Mouse (Mus musculus): ENCODE results near the gene Anp32e. TPM values are rescaled to one million over a fixed set of nuclear protein-coding genes. Genes with fewer than 3 reads are reported as not detected.

Anp32e gene
- polyA plus RNA-seq, 1 experiment from 2014 or later, result 36.5 TPM

DNA sequence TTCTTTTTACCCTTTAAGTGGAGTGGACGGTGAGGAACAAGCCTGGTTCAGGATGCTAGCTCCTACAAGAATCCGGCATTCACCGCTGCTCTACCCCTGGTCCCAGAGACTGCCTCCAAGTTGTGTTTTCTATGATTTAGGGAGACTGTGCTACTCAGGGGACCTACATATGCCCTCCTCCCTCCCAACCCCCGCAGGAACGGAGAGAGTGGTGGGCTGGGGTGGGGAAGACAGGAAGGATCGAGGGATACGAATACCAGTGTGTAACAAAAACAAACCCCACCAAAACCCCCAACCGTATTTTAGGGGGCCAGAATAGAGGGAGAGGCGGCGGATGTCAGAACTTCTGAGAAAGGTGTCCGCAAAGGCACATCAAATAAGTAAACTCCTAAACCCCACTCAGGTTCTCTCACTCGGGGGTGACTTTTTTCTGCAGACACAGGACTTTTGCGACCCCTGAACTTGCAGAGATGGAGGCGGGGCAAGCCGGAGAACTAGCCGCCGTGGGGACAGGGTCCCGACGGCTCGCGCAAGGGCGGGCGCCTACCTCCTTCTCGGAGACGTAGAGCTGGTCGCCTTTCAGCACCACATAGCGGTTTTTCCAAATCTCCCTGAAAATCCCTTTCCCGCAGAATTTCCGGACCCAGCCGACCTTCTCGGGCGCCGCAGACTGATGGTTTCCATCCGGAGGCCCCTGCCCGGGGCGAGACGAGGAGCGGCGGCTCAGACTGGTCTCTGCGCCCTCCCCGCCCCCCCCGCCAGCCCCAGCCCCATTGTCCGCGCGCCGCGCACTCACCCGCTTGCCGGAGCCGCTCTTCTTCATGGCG is 66.1 kb downstream of the Anp32e start:
- H3K27ac ChIP-seq (ENCODE audit: low read depth, low read length), result peak overlapping the region; percentile 99
- peaks cover 35% of the 10 kb centered on the region for H3K4me1 ChIP-seq (ENCODE audit: control insufficient read depth, insufficient read depth, low read length)
- H3K36me3 ChIP-seq (ENCODE audit: control insufficient read depth, insufficient read depth, low read length), result peaks cover 19% of the 10 kb centered on the region
- WGBS, result under 1% methylated on average over 50 of the region's 51 CpGs
- H3K4me2 ChIP-seq (ENCODE audit: low read depth, low read length), result peak overlapping the region; percentile 96
- ATAC-seq (ENCODE audit: low read depth), result peak; percentile 67
- H3K9me3 ChIP-seq (ENCODE audit: control insufficient read depth, low read length), result no peaks in the 10 kb centered on the region
- peak overlapping the region; percentile 83 for H3K4me3 ChIP-seq (ENCODE audit: low read depth, low read length)
- H3K27me3 ChIP-seq (ENCODE audit: control insufficient read depth, insufficient read depth, low read length), result no peaks in the 10 kb centered on the region
- peak overlapping the region; percentile 98 for H3K9ac ChIP-seq (replicated peaks; ENCODE audit: low read depth, low read length)

- Histone ChIP-seq H3K27me3 (ENCODE audit: control insufficient read depth, insufficient read depth, low read length) (no peaks in the 10 kb centered on the region), H3K4me2 (ENCODE audit: low read depth, low read length) (peak within 1 kb of the TSS; percentile 96), H3K9me3 (ENCODE audit: control insufficient read depth, low read length) (no peaks in the 10 kb centered on the region), H3K4me1 (ENCODE audit: control insufficient read depth, insufficient read depth, low read length) (peaks cover 35% of the 10 kb centered on the region), H3K9ac (replicated peaks; ENCODE audit: low read depth, low read length) (peak within 1 kb of the TSS; percentile 98), H3K36me3 (ENCODE audit: control insufficient read depth, insufficient read depth, low read length) (peaks cover 11% of the 10 kb centered on the region), H3K27ac (ENCODE audit: low read depth, low read length) (peak within 1 kb of the TSS; percentile 99), H3K4me3 (ENCODE audit: low read depth, low read length) (peak within 1 kb of the TSS; percentile 83)
- ATAC-seq (ENCODE audit: low read depth), result peak; percentile 68
- 1% methylated on average over 68 of the region's 84 CpGs for WGBS
Observed at GRCm38 (mm10) chr3:95995802-95996428, 66.9 kb downstream of the Anp32e start, which contains the start of gene Plekho1. Gene Plekho1, minus strand, starts transcription at chr3:95996001.

DNA sequence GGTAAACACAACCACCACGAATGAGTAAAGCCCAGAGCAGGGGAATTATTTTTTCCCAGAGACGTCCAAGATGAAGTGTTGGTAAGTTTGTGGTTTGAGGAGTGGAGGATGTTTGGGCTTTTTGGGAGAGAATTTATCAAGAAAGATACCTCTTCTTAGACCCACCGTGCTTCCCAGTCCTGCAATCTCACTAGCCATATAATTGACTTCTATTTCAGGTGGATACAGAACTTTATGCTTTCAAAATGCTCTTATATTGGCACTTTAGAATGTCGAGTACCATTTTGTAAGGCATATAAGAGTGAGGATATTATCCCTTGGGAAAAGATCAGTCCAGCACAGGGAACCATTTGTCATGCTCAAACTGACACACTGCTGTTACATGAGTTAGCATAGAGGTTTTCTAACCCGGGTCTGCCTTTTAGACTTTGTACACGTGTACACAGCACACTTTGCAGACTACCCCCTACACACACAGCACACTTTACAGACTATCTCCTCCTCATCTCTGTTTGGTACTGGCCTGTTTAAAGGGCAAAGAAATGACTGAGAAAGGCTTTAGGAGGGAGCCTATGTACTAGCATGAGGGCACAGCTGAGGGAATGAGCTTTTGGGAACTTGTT is 67.5 kb downstream of the Anp32e start:
- H3K4me1 ChIP-seq (ENCODE audit: control insufficient read depth, insufficient read depth, low read length), result peaks cover 35% of the 10 kb centered on the region
- no peak; the same call in 1 of the 2 replicates for ATAC-seq (ENCODE audit: low read depth)
- H3K9me3 ChIP-seq (ENCODE audit: control insufficient read depth, low read length), result no peaks in the 10 kb centered on the region
- H3K4me2 ChIP-seq (ENCODE audit: low read depth, low read length), result peak overlapping the region; percentile 96
- peak overlapping the region; percentile 99 for H3K27ac ChIP-seq (ENCODE audit: low read depth, low read length)
- no peaks in the 10 kb centered on the region for H3K27me3 ChIP-seq (ENCODE audit: control insufficient read depth, insufficient read depth, low read length)
- H3K9ac ChIP-seq (replicated peaks; ENCODE audit: low read depth, low read length), result peak overlapping the region; percentile 98
- H3K4me3 ChIP-seq (ENCODE audit: low read depth, low read length), result peak overlapping the region; percentile 83
- peaks cover 5% of the 10 kb centered on the region for H3K36me3 ChIP-seq (ENCODE audit: control insufficient read depth, insufficient read depth, low read length)
- 4% methylated on average over 6 of the region's 6 CpGs for WGBS

Other genes starting within 250 kb of the Anp32e start
- 0.88 and 1.1 TPM in 2 replicates for gene Adamtsl4, start 241.3 kb upstream of the Anp32e start, polyA plus RNA-seq (2014; fragmentation: Nextera tagmentation; extraction: Ambion mirVana)
- gene Ecm1, start 189.7 kb upstream of the Anp32e start, polyA plus RNA-seq (2014; fragmentation: Nextera tagmentation; extraction: Ambion mirVana), result 7.7 and 11.3 TPM in 2 replicates
- gene Tars2, start 169.0 kb upstream of the Anp32e start, polyA plus RNA-seq (2014; fragmentation: Nextera tagmentation; extraction: Ambion mirVana), result 47.4 and 47.5 TPM in 2 replicates
- gene Rprd2, start 110.4 kb upstream of the Anp32e start, polyA plus RNA-seq (2014; fragmentation: Nextera tagmentation; extraction: Ambion mirVana), result 23.2 and 27.5 TPM in 2 replicates
- 29.6 and 38.5 TPM in 2 replicates for gene Prpf3, start 73.4 kb upstream of the Anp32e start, polyA plus RNA-seq (2014; fragmentation: Nextera tagmentation; extraction: Ambion mirVana)
- gene Mrps21, start 57.7 kb upstream of the Anp32e start, polyA plus RNA-seq (2014; fragmentation: Nextera tagmentation; extraction: Ambion mirVana), result 272 and 277 TPM in 2 replicates
- gene Ciart, start 47.0 kb upstream of the Anp32e start, polyA plus RNA-seq (2014; fragmentation: Nextera tagmentation; extraction: Ambion mirVana), result 3.3 and 4.6 TPM in 2 replicates
- 12.3 and 25.0 TPM in 2 replicates for gene BC028528, start 37.2 kb upstream of the Anp32e start, polyA plus RNA-seq (2014; fragmentation: Nextera tagmentation; extraction: Ambion mirVana)
- gene Aph1a, start 35.3 kb upstream of the Anp32e start, polyA plus RNA-seq (2014; fragmentation: Nextera tagmentation; extraction: Ambion mirVana), result 27.3 and 35.4 TPM in 2 replicates
- 0.12 and 0.89 TPM in 2 replicates for gene Car14, start 24.6 kb upstream of the Anp32e start, polyA plus RNA-seq (2014; fragmentation: Nextera tagmentation; extraction: Ambion mirVana)
- 45.5 and 49.2 TPM in 2 replicates for gene Plekho1, start 66.8 kb downstream of the Anp32e start, polyA plus RNA-seq (2014; fragmentation: Nextera tagmentation; extraction: Ambion mirVana)
- gene Vps45, start 129.2 kb downstream of the Anp32e start, polyA plus RNA-seq (2014; fragmentation: Nextera tagmentation; extraction: Ambion mirVana), result 45.6 and 51.0 TPM in 2 replicates
- gene Otud7b, start 175.3 kb downstream of the Anp32e start, polyA plus RNA-seq (2014; fragmentation: Nextera tagmentation; extraction: Ambion mirVana), result 4.6 and 8.3 TPM in 2 replicates
- 10.9 and 11.6 TPM in 2 replicates for gene Mtmr11, start 232.8 kb downstream of the Anp32e start, polyA plus RNA-seq (2014; fragmentation: Nextera tagmentation; extraction: Ambion mirVana)
- 145 and 150 TPM in 2 replicates for gene Sf3b4, start 243.1 kb downstream of the Anp32e start, polyA plus RNA-seq (2014; fragmentation: Nextera tagmentation; extraction: Ambion mirVana)